Mouse (Mus musculus): Measurements from ENCODE around the gene Lyrm2. TPM values are rescaled to one million over a fixed set of nuclear protein-coding genes. Genes with fewer than 3 reads are reported as not detected.

Lyrm2 gene
- polyA plus RNA-seq (2012; rRNA removed): 78.9 and 84.0 TPM in 2 replicates

DNA sequence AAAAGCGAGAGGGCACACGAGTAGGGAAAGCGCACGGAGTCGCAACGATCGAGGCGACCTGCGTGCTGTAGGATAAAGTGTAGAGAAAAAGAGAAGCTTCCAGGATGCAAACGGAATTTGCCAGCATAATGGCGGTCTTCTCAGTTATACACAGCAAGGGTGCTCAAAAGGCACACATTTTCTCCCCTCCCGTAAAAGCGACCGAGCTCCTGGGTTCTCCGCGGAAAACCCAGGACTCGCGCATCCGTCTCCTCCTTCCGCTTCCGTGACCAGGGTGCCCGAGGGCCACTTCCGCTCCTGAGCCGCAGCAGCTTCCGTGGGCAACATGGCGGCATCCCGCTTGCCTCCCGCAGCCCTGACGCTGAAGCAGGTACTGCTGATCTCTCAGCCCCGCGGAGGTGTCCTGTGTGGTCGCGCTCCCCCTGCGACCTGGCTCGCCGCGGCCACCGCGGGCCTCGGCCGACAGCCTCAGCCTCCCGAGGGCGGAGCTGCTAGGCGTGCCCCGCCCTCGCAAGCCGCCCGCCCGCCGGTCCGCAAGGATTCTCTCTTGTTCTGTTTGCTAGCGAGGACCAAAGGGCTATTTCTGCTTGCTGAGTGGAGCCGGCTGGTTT lies at the start of gene Lyrm2:
Gene Lyrm2 (plus strand): TSS at position 288 of the 611 bp plus-strand sequence.
- no peak for TF ChIP-seq CTCF (IDR thresholded peaks at IDR 0.05; ENCODE audit: borderline replicate concordance, extremely low read depth, insufficient read depth, insufficient read length)
- peak; percentile 71 for TF ChIP-seq POLR2A (IDR thresholded peaks at IDR 0.05; ENCODE audit: borderline replicate concordance, extremely low read depth, insufficient read depth, insufficient read length, poor library complexity, severe bottlenecking)
- DNase-seq (ENCODE audit: low read depth): peak; percentile 94

DNA sequence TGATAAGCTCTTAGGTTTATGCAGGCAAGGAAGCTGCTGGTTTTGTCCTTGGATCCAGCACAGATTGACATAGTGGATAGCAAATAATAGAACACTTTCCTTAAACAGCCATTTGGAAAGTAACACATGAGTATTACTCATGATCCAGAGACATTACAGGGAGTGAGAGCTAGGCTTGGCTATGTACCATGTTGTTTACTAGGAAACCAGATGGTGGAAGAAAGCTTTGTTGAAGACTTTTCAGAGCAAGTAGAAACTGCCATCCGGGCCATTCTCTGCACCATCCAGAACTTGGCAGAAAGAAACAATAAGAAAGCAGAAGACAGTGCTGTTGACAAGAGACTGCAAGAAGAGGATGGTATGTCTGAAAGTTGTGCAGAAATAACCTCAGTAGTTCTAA lies 49.3 kb upstream of the Lyrm2 start:
- peak; percentile 19 for DNase-seq (ENCODE audit: low read depth)
- TF ChIP-seq POLR2A (IDR thresholded peaks at IDR 0.05; ENCODE audit: borderline replicate concordance, extremely low read depth, insufficient read depth, insufficient read length, poor library complexity, severe bottlenecking) (no peak), CTCF (IDR thresholded peaks at IDR 0.05; ENCODE audit: borderline replicate concordance, extremely low read depth, insufficient read depth, insufficient read length) (no peak)

DNA sequence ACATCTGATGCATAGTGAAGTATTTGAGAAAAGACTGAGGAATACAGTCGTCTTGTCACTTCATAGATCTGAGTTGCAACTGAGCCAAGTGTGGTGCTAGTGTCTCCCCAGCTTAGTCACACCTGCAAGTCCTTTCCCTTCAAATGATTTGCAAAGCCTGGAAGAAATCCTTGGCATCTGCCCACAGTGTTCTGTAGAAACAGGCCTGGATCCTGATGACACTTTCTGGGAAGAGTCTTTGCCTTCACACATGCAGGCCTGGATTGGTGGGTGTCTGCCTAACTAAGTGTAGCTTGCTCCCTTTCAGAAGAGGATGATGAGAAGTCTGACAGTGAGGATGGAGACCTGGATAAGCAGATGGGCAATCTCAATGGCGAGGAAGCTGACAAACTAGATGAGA lies 42.6 kb upstream of the Lyrm2 start:
- peak; percentile 20 for DNase-seq (ENCODE audit: low read depth)
- no peak for TF ChIP-seq CTCF (IDR thresholded peaks at IDR 0.05; ENCODE audit: borderline replicate concordance, extremely low read depth, insufficient read depth, insufficient read length)
- no peak for TF ChIP-seq POLR2A (IDR thresholded peaks at IDR 0.05; ENCODE audit: borderline replicate concordance, extremely low read depth, insufficient read depth, insufficient read length, poor library complexity, severe bottlenecking)

DNA sequence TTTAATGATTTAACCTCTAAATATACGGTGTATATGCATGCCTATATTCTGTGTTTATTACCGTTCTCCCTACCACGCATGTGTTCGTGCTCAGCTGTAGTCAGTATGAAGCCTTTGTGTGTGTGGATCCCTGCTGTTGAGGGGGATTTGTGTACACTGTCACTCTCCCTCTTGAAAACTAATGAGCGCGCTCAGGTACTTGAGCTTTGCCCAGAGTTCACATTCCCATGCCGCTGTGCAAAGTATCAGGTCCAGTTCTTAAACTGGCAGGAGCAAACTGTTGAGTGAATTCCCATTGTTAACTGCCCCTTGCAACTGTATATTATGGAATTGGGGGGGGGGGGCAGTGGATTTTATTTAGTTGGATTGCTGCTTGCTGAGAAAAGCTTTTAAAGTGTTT lies 32.6 kb upstream of the Lyrm2 start:
- no peak for TF ChIP-seq CTCF (IDR thresholded peaks at IDR 0.05; ENCODE audit: borderline replicate concordance, extremely low read depth, insufficient read depth, insufficient read length)
- TF ChIP-seq POLR2A (IDR thresholded peaks at IDR 0.05; ENCODE audit: borderline replicate concordance, extremely low read depth, insufficient read depth, insufficient read length, poor library complexity, severe bottlenecking): no peak
- peak; percentile 17 for DNase-seq (ENCODE audit: low read depth)

DNA sequence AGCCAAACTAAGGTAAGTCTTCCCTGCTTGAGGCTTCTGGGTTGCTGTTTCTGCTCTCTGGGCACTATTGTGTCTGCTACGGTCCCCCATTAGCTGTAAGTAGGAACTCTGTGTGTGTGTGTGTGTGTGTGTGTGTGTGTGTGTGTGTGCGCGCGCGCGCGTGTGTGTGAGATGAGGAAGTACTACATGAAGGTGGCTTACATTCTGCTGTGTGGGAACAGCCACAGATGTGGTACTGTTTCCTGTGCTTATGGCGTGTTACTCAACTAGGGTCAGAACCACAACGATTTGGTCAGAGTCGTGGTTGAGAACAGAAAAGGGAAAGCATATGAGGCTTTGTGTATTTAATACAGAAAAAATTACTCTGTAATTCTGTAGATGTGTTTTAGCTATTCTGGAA lies 32.0 kb upstream of the Lyrm2 start:
- DNase-seq (ENCODE audit: low read depth): peak; percentile 9
- TF ChIP-seq POLR2A (IDR thresholded peaks at IDR 0.05; ENCODE audit: borderline replicate concordance, extremely low read depth, insufficient read depth, insufficient read length, poor library complexity, severe bottlenecking): no peak
- no peak for TF ChIP-seq CTCF (IDR thresholded peaks at IDR 0.05; ENCODE audit: borderline replicate concordance, extremely low read depth, insufficient read depth, insufficient read length)

DNA sequence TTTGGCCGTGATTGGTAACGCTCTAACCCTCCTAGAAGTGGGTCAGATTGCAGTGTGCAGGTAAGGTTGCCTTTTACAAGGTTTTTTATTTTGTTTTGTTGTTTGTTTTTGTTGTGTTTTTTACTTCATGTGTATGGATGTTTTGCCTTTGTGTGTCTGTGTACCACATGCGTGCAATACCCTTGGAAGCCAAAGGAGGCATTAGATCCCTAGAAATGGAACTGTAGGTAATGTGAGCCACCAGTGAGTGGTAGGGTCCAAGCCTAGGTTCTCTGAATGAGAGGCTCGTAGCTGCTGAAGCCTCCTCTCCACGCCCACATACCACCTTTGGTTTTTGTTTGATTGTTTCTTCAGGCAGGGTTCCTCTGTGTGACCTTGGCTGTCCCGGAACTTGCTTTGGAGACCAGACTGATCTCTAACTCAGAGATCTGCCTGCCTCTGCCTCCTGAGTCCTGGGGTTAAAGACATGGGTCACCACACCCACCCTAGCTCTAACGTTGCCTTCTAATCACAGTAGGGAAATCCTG lies 29.7 kb upstream of the Lyrm2 start:
- peak; percentile 30; the same call in 1 of the 2 replicates for TF ChIP-seq CTCF (IDR thresholded peaks at IDR 0.05; ENCODE audit: borderline replicate concordance, extremely low read depth, insufficient read depth, insufficient read length)
- no peak for TF ChIP-seq POLR2A (IDR thresholded peaks at IDR 0.05; ENCODE audit: borderline replicate concordance, extremely low read depth, insufficient read depth, insufficient read length, poor library complexity, severe bottlenecking)
- DNase-seq (ENCODE audit: low read depth): no peak

DNA sequence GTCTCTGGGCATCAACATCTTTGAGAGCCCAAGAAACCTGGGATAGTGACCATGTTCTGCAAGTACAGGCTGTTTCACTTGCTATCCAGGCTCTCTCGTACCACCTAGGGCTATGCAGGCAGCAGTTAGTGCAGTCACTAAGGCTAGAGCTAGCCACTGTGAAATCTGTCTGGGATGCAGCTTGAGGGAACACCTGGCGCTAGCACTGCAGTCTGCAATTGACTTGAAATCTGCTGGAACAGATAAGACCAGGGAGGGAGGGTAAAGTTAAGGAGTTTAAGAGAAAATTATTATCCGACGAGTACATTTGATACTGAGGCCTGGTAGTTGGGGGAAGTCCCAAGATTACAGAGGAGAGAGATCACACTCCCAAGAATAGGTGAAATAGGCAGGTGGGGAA lies 20.1 kb upstream of the Lyrm2 start:
- TF ChIP-seq POLR2A (IDR thresholded peaks at IDR 0.05; ENCODE audit: borderline replicate concordance, extremely low read depth, insufficient read depth, insufficient read length, poor library complexity, severe bottlenecking) (no peak), CTCF (IDR thresholded peaks at IDR 0.05; ENCODE audit: borderline replicate concordance, extremely low read depth, insufficient read depth, insufficient read length) (no peak)
- DNase-seq (ENCODE audit: low read depth): no peak

DNA sequence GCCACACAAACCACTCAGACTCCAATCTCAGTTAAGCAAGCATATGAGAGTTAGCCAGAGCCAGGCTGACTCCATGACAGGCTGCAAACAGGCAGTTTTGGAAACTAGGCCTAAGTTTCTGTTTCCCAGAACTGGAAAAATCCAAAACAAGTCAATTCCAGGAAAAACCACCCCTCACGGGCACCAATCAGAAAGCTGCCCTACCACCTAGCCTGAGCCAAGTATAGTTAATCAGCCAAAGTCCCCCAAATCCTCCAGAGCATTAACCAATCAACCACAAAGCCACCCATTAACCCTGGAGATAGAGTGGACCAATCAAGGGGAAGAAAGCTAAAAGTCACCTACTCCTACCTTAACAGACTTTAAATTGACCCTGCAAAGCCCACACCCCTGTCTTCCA lies 12.9 kb upstream of the Lyrm2 start:
- no peak for DNase-seq (ENCODE audit: low read depth)
- TF ChIP-seq POLR2A (IDR thresholded peaks at IDR 0.05; ENCODE audit: borderline replicate concordance, extremely low read depth, insufficient read depth, insufficient read length, poor library complexity, severe bottlenecking) (no peak), CTCF (IDR thresholded peaks at IDR 0.05; ENCODE audit: borderline replicate concordance, extremely low read depth, insufficient read depth, insufficient read length) (no peak)

DNA sequence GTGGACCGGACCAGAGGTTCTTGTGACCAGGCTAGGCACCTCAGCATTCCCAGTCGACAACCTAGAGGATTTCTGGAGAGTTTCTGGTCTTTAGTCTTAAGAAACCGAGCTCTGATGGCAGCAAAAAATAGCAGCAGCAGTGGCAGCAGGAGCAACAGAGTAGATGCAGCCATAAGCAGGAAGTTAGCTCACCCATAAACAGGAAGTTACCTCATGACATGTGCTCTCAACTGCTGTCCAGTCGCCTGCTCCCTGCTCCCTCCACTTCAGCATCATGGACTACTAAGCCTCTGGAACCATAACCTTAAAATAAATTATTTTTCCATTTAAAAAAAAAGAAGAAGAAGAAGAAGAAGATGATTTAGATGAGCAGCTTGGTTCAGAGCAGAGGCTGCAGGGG lies 11.0 kb upstream of the Lyrm2 start:
- DNase-seq (ENCODE audit: low read depth): no peak
- TF ChIP-seq CTCF (IDR thresholded peaks at IDR 0.05; ENCODE audit: borderline replicate concordance, extremely low read depth, insufficient read depth, insufficient read length) (no peak), POLR2A (IDR thresholded peaks at IDR 0.05; ENCODE audit: borderline replicate concordance, extremely low read depth, insufficient read depth, insufficient read length, poor library complexity, severe bottlenecking) (no peak)

DNA sequence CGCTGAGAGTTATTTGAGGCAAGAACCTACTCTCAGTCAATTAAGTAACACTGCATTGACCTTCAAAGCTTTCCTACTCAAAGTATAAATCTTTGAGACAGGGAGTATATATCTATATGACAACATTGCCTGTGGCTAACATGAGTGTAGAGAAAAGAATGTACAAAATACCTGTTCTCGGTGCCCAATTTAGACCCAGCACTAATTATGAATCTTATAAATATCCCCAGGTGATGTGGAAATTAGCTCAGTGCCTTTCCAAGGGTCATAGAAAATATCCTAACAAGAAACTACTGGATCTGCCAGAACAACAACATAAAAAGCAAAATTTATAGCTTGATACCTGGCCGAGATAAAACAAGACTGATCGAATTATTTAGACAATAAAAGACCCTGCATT lies 1.1 kb upstream of the Lyrm2 start:
- DNase-seq (ENCODE audit: low read depth): no peak
- TF ChIP-seq CTCF (IDR thresholded peaks at IDR 0.05; ENCODE audit: borderline replicate concordance, extremely low read depth, insufficient read depth, insufficient read length) (no peak), POLR2A (IDR thresholded peaks at IDR 0.05; ENCODE audit: borderline replicate concordance, extremely low read depth, insufficient read depth, insufficient read length, poor library complexity, severe bottlenecking) (no peak)

DNA sequence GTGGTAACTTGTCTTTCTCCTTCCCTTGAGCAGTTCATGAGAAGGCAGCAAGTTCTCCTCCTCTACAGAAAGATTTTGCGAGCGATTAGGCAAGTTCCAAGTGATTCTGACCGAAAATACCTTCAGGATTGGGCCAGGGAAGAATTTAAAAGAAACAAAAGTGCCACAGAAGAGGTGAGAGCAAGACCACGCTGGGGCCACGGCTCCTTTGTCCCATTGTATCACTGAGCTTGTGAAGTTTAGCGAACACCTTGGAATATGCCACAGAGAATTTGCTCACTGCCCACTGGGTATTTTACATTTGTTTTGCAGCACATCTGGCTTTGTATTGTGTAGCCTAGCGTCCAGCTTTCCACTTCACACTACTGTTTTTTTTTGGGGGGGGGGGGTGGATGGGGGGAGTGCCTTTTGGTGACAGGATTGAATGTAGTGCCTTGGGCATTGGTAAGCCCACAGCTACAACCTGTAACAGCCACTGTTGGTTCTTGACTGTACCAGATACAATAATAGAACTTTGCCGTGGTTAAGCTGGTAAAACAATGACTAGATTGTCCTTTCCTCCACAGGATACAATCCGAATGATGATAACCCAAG lies 621 bp downstream of the Lyrm2 start:
- no peak for DNase-seq (ENCODE audit: low read depth)
- TF ChIP-seq CTCF (IDR thresholded peaks at IDR 0.05; ENCODE audit: borderline replicate concordance, extremely low read depth, insufficient read depth, insufficient read length) (no peak), POLR2A (IDR thresholded peaks at IDR 0.05; ENCODE audit: borderline replicate concordance, extremely low read depth, insufficient read depth, insufficient read length, poor library complexity, severe bottlenecking) (no peak)

DNA sequence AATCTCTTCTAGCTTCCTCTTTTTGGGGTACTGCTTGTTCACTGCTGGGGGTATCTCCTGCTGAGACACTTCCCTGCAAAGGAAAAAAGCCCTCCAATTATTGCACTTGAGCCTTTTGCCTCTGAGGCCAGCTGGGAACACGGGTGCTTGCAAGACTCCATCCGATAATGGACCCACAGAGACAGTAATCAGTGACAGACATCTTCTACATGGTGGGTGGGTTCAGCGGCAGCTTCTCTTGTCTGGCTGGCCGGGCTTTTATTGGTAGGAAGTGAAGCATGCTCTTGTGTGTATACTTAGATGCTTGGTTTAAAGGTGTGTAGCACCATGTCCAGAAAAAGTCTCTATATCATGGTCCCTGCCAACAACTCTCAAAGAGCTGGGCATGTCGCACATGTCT lies 17.4 kb downstream of the Lyrm2 start:
- TF ChIP-seq POLR2A (IDR thresholded peaks at IDR 0.05; ENCODE audit: borderline replicate concordance, extremely low read depth, insufficient read depth, insufficient read length, poor library complexity, severe bottlenecking) (no peak), CTCF (IDR thresholded peaks at IDR 0.05; ENCODE audit: borderline replicate concordance, extremely low read depth, insufficient read depth, insufficient read length) (no peak)
- DNase-seq (ENCODE audit: low read depth): no peak
